Mouse (Mus musculus) kidney, postnatal 4 days (tissue): ENCODE data around the gene Serpina3k.
"Not testable (repeated sequence)": the region's sequence is repeated elsewhere in the genome, so short reads cannot be mapped to it uniquely, and the experiment has no call there.

Experiments used
- DNase-seq, 2 experiments: peaks; one replicate each; pipeline ENCODE4 v3.0.0; 2021; ENCODE audit warnings: mixed read lengths in 2 of 2

Gene Serpina3k

DNA sequence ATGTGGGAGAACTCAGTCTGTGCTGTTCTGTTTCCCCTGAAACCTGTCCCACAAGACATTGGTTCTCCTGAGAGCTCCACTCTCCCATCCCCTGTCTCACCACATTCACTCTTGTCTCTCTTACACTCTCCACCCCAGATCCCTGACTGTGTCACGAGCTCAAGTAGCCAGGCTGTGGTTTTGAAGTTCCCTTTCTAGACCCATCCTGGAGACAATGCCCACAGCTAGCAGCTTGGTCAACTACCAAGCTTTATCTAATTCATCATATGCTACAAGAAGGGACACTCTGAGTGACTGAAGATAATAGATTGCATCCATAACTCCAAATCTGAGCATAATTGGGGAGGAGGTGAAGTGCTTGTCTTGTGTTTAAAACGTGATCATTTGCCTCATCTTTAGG is 52.8 kb downstream of the Serpina3k start:
- DNase-seq, result not testable (repeated sequence)
